Mouse (Mus musculus) heart, adult 2 months (tissue): ENCODE data around the gene Sds.

ENCODE experiments used
- EP300 ChIP-seq: fragments of 200-500 bp; IDR thresholded peaks from 2 replicates; pipeline ENCODE4 v1.6.1; 2011; ENCODE audit warnings: low read depth, low read length, control low read depth; ENCODE audit not compliant: insufficient read depth
- POLR2A ChIP-seq: fragments of 200-500 bp; IDR thresholded peaks from 2 replicates; pipeline ENCODE4 v1.6.1; 2011; ENCODE audit warnings: mild to moderate bottlenecking, low read depth, low read length, control low read depth; ENCODE audit not compliant: insufficient read depth

DNA sequence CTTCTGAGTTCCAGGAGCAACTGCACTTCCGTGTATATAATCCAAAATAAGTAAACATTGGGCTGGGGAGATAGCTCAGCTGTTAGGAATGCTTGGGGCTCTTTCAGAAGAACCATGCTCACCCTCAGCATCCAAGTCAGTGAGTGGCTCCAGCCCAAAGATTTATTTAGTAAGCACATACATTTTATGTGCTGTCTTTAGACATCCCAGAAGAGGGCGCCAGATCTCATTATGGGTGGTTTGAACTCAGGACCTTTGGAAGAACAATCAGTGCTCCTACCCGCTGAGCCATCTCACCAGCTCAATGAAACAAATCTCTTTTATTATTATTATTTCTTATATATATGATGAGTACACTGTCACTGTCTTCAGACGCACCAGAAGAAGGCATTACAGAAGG lies 3.2 kb downstream of the Sds start:
- TF ChIP-seq POLR2A: no peak
- TF ChIP-seq EP300: no peak
